Mouse (Mus musculus) lung, postnatal 25 days (tissue): Measurements from ENCODE around the gene Trim10.

ENCODE experiments used
- DNase-seq: peaks from one replicate; pipeline ENCODE4 v3.0.0; 2022; ENCODE audit warnings: low spot score

Trim10 gene

GRCm38 (mm10) chr17:36869284-36869954 is at the start of gene Trim10:
TSS of gene Trim10 (plus strand) at chr17:36869574.
- no peak for DNase-seq

DNA sequence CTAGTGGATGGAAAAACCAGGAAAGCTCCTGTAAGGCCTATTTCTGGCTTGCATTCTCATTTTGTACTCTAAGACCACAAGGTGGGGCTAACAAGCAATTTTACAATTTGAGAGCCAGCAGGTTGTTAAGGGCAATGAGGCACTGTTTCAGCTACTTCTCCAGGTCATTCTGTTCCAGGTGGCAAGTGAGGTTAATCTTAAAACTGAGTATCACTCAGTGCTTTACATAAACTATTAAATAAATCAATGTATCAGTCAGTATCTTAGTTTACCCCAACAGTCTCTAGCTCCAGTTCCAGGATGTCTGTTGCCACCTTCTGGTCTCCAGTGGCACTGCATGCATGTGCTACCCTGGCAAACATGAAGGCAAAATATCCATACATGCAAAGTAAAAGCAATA is 45.4 kb upstream of the Trim10 start:
- peak; percentile 53 for DNase-seq

- DNase-seq = no peak
Measured at GRCm38 (mm10) chr17:36825525-36825924, 43.8 kb upstream of the Trim10 start.

DNA sequence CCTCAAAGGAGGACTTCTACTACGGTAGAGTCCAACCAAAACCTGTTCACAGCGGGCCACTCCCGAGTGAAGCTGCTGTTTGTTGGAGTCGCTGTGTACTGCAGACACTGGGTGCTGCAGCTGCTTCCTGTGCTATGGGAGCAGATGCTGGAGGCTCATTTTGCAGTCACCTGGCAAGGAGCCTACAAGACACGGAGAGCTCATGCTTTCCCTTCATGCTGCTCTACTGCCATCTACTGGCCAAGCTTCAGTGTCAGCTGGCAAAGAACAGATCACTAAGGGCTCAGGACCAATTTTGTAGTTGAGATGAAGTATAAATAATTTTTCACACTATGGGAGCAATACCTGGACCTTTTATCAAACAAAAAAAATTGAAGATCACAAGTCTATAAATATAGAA is 43.4 kb upstream of the Trim10 start:
- peak; percentile 87 for DNase-seq

- DNase-seq = no peak
Measured at GRCm38 (mm10) chr17:36828488-36828887, 40.9 kb upstream of the Trim10 start.

DNA sequence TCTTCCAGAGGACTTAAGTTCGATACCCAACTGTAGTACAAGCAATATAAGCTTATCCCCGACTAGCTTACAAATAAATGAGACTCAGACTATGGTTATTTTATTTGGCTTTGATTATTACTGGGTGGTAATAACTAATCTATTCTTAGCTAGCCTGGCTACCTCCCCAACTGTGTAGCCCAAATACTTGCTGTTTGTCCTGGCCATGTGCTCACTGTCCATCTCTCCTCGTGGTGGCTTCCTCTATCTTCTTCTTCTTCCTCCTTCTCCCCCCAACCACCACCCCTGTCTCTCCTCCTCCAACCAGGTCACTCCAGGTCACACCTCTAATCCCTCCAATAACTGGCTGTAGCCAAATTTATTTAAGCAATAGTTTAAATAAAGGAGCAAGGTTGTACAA is 38.9 kb upstream of the Trim10 start:
- DNase-seq = no peak

GRCm38 (mm10) chr17:36832694-36833093 is 36.7 kb upstream of the Trim10 start:
- DNase-seq = no peak

DNA sequence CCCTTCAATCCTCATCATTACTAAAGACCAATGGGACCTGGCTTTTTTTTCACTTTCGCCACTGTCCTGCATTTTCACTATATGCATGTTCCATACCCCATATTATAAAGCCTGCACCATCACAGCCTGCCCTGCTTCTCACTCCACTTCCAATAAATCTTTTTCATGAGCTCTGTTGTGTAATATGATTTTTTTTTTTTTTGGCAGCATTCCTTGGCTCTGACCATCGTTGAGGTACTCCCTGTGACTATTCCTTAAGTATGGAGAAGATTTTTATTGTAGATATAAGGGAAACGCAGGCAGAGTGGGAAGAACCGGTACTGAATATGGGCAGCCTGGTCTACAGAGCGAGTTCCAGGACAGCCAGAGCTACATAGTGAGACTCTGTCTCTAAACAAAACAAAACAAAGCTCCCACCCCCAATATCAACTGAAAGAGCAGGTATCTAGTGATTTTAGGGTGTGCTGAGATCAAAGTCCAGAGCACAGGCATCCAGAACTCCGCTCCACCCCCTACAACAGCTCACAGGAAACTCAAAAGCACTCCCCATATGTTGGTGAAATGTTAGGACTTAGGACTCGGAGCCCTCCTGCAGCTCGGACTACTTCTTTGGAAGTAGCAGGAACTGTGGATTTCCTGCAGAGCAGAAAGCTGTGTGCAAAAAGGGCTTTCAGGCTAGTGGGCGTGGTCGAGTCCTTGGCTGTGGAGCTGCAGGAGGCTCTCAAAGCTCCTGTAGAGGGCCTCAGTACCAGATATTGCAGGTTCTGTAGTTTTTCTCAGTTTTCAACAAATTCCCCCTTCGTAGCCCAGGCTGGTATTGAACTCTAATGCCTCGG is 33.6 kb upstream of the Trim10 start:
- DNase-seq = peak; percentile 68

GRCm38 (mm10) chr17:36836427-36836812 is 33.0 kb upstream of the Trim10 start:
- DNase-seq = no peak

DNA sequence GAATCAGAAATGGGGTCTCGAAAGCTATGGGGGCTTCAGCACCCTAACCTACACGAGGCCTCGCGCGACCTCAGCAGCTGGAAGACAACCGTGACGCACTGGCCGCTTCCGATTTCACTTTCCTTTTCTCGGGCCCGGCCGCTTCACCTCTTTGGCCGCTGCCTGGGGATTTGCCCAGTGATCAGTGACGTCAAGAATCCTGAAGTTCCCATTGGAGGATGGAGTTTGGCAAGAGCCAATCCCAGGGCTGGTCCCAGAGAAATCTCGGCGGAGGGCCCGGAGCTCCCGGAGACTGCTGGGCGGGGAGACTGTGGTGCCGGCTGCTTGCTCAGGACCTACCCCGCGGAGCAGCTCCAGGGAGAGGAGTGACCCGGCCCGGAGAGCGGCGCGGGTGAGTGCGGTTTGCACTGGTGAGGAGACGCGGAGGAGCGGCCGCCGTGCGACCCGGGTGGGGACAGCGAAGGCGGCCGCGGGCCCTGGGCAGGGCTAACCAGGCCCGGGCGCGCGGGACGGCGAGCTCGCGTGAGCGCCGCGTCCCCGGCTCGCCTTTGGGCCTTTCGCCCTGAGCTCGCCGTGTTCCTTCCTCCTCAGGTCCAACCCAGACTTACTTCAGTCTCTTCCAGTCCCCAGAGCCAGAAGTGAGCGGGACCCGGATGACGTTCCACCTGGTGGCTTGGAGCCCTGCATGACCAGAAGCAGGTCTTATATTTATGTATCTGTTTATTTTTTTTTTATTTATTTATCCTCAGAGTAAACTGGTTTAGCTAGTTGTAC is 32.3 kb upstream of the Trim10 start, which contains the start of gene Trim26:
Gene Trim26 (plus strand): TSS at position 261 of the 774 bp plus-strand sequence.
- DNase-seq = peak; percentile 99

GRCm38 (mm10) chr17:36839001-36839400 is 30.4 kb upstream of the Trim10 start:
- DNase-seq = no peak

DNA sequence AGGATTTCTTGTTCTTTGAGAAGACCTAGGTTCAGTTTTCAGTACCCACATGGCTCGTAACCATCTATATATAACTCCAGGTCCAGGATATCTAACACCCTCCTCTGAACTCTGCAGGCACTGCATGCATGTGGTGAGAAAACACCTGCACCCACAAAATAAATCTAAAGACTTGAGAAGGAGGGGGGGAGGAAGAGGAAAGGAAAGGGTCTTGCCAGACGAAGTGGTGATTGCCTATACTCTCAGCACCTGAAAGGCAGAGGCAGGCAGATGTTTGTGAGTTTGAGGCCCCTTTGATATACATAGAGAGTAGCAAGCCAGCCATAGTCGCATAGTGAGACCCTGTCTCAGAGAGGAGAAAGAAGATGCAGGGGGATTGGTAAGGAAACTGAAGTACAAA is 29.4 kb upstream of the Trim10 start:
- DNase-seq = no peak

GRCm38 (mm10) chr17:36840961-36841445 is 28.4 kb upstream of the Trim10 start:
- DNase-seq = no peak

- DNase-seq = no peak
Measured at GRCm38 (mm10) chr17:36843696-36844095, 25.7 kb upstream of the Trim10 start.

DNA sequence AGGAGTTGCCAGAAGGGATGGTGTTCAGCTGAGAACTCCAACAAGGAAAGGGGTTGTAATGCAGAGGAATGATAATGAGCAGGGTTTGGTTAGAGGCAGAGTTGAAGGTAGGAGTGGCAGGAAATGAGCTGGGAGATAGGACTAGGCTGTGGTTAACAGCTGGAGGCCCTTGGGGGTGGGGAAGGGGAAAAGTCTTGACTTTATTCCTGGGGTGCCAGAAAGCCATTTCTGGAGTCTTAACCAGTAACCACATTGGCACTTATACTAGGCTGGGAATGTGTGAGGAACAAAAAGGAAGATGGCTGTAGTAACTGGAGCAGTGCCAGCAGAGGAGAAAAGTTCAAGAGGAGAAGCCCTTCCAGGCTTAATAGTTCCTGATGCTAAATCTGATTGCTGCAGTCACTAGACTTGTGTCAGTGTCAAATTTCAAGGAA is 25.1 kb upstream of the Trim10 start:
- no peak for DNase-seq

DNA sequence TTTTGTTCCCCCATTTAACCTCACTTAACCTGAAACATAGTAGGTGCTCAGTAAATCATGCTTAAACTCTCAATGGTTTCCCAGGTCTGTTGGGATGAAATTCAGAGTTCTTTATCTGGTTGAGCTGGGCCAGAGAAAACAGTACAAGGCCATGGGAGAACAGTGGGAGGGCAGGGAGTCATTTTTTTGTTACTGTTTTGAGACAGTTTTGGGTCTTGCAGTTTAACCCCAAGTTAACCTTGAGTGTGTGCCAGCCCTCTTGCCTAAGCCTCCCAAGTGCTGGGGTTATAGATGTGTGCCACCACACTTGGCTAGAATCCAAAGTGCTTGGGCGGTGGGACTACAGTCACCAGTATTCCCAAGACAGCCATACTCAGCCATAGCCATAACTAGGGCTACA is 24.6 kb upstream of the Trim10 start:
- DNase-seq = no peak

DNA sequence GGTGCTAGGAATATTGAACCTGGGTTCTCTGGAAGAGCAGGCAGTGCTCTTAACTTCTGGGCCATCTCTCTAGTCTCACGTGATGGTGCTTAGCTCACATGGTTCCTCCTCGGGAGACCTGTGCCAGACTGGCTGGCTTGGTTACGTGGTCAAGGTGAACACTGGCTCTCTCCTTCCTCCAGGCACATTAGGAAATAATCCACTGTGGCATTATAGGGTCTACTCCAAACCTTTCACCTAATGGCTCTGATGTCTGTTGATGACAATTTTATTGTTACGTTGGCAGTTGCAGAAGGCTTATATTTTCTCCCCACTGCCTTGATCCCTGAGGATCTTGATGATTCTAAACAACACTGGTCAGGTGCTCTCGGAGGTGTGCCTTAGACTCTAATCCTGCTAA is 20.5 kb upstream of the Trim10 start:
- no peak for DNase-seq

- peak; percentile 57 for DNase-seq
Measured at GRCm38 (mm10) chr17:36849992-36850391, 19.4 kb upstream of the Trim10 start.

DNA sequence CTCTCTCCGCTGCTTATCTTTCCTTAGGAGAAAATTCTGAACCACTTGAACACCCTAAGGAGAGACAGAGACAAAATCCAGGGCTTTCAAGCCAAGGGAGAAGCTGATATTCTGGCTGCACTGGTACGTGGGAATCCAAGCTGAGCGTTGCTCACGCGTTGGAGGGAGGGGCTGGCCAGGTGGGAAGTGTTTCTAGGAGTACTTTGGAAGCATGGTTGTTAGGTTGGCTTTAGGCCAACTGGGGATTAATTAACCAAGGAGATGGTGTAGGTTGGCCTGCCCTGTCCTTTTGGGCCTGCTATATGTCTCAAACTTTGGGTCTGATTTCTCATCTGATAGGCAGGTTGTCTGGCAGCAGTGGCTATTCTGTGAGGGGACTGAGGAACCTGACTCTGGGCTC is 18.2 kb upstream of the Trim10 start:
- DNase-seq = no peak

DNA sequence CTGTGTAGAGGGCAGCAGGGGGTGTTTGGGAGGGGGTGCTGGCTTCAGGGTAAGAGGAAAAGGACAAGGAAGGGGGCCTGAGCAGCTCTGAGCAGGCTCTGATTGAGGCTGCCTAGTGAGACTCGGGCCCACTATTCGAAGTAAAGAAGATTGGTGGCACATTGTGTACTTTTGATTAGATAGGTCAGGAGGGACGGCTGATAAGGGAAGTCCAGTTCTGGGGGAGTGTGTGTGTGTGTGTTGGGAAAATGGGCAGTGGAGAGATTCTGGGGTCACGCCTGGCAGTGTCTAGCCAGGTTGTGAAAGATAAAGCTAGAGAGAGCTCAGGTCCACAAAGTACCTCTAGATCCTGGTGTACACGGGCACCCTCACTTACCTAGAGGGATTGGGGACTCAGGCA is 17.7 kb upstream of the Trim10 start:
- no peak for DNase-seq

GRCm38 (mm10) chr17:36855484-36855883 is 13.9 kb upstream of the Trim10 start:
- DNase-seq = no peak

GRCm38 (mm10) chr17:36856236-36856635 is 13.1 kb upstream of the Trim10 start:
- no peak for DNase-seq
